Mouse (Mus musculus) retina, postnatal 1 day (tissue): Measurements from ENCODE around the gene Adam17.
"Not testable (repeated sequence)": the region's sequence is repeated elsewhere in the genome, so short reads cannot be mapped to it uniquely, and the experiment has no call there.

Experiments used
- DNase-seq: peaks from one replicate; pipeline ENCODE4 v3.0.0-alpha.2; 2012

Gene Adam17

DNA sequence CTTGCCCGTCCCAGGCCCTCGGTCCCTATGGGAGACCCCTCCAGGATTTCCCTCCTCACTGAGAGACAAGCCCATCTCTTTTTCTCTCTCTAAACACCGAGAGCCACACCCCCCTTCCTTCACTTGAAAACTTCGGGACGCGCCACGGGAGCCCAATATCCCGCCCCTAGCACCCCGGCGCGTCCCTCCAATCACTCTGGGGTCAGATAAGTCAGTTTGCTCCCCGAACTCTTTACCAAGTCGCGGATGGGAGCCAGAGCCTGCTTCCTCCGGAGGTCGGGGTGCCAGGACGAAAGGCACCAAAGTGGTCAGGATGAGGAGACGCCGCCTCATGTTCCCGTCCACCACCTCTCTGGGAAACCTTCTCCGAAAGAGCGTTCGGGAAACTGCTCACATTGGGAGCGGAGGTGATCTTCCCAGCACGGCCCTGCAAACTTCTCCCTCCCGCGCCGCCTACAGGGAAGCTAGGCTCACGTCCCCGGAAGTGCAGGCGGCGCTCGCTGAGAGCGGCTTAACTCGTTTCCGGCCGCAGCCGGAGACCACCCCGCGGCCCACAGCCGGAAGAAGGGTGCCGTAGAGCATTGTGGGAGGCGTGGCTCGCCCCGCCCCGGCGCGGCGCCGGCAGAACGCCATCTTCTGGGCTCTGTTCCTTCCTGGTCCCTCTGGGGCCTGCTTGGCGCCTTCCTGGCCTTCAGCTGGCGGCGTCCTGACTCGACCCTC is at the start of gene Adam17:
Adam17 (minus strand) TSS at position 533 of the 720 bp plus-strand sequence.
- peak; percentile 98 for DNase-seq

DNA sequence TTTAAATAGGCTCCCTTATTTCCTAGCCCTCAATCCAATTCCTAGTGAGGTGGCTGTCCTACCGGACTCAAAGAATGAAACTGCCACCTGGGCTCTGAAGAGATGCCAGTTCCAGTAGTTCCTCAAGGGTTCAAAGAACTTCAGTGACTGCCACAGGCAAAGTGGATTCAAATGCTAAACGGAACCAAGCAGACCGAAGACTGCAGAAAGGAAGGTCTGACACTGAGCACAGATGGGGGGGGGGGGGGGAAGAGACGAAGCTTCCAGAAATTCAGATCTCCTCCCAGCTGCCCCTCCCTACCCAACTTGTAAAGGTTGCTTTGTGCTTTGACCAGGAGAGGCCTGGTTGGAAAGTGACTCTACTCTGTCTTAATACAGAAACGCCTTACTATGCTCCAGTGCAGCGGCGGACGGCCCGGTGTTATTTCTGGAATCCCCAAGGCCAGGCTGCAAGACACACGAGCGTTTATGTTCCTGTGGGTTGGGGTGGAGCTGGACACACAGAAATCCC is 45.2 kb upstream of the Adam17 start:
- no peak for DNase-seq

DNA sequence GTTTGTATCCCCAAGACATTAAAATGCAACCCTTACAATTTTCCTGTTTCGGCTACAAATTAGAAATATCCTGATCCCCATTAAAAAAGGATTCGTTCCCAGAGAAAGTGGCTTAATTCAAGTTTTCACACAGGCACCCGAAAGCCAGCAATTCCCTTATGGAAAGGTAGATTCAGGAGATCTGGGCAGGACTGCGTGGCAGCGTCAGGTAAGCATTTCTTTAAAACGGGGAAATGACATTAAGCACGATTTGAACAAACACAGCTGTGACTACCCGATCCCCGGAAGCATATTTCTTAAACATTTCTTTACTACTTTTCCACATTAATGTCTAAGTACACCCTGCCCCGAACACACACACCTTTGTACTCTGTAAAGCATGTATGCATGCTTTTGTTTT is 44.7 kb upstream of the Adam17 start:
- no peak for DNase-seq

DNA sequence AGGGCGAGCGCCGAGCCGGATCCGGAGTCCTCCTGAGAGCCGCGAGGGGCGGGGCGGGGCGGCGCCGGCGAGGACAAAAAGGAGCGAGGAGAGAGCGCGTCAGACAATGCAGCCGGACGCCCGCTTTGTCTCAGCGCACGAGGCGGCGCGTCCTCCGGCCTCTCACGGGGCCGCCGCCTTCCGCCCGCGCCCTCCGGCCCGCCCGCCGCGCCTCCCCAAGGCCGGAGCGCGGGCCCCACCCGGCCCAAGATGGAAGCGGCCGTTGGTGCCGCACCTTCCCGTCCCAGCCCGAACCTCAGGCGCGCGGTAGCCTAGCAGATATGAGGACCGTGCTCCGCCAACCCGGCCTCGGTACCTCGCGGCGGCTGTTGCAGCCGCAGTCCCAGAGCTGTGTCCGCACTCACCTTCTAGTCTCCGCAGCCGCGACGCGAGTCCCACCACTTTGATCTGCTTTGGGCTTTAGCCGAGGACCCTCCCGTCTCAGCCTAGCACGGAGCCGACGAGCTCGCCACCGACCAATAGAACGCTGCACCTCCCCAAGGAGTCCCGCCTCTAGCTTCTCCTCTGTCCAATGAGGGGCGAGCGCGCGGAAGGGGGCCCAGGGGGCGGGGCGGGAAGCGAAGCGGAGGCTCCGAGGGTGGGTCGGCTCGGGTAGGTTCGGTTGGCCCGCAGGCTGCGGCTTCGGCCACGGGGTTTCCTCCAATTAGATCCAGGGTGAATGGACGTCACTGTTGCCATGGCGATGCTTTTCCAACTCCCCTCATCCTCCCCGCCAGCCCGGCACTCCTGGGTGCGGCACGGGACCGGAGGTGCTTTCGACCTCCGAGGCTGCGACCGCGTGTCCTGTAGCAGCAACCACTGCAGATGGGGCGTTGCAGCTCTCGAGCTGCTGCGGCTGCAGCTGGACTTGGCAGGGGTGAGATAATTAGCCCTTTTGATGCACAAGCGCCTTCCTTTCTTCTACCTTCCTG is 44.0 kb upstream of the Adam17 start, which contains the start of gene Ywhaq:
Ywhaq (minus strand) TSS at position 538 of the 971 bp plus-strand sequence.
- DNase-seq = peak; percentile 99

DNA sequence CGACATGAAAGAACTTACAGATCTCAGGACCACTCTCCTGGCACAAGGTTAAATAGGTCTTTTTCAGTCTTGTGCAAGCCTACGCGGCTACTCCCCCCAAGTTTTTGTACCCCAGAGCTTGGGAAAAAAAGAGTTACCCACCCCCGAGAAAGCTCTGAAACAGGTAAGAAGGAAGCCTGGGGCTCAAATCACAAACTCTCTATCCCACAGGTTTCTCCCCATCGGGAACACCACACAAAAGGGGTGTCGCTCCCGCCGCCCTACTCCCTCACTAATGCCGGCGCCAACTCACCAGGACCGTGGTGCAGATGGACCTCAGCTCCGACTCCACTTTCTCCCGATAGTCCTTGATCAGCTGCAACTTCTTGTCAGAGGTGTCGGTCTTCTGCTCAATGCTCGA is 43.1 kb upstream of the Adam17 start:
- DNase-seq = peak; percentile 25

DNA sequence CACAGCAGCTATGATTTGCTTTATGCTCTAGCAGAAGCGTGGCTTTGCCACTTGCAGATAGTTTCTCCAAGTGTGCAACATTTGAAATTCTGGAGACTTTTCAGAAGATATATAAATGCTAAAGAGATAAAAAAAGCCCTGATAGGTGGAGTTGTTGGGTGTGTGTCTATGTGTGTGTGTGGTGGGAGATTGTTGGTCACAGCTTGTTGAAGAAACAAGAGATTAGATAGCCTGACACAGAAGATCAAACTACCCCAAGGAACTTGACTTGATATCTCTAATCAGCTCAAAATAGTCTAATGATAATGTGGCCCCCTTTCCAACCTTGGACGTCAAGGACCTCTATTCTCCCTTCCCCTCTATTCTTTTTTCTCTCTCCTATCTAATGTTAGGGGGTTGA is 37.2 kb upstream of the Adam17 start:
- DNase-seq = no peak

DNA sequence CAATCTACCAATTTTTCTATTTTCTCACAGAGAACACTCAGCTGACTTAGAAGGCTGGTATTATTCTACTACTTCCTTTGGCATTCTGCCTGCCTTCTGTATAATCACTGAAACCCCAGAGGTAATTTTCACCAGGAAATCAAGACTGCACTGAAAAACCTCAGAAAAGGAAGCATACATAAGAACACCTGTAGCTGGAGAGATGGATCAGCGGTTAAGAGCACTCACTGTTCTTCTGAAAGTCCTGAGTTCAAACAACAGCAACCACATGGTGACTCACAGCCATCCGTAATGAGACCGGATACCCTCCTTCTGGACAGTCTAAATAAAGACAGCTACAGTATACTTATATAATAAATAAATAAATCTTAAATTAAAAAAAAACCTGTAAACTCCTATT is 36.2 kb upstream of the Adam17 start:
- no peak for DNase-seq

DNA sequence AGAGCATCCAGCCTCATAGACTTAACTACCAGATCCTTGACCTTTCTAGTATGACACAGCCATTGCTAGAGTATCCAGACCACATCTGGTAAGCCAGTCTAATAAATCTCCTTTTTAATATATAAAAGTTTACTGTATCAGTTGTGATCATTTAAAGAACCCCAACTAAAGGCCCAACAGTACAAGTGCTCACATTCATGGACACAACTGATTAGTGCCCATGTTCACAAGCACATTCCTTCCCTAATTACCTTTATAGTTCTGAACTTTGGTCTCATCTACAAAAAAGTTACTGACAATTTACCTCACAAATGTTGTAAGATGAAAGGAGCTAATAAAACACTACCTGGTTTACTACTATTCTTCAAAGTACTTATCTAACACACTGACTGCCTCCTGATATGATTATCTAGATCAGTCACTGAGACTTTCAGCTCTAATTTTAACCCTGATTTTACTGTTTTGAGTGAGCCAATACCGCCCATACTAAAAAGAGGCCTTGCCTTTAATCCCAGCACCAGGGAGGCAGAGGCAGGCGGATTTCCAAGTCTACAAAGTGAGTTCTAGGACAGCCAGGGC is 35.4 kb upstream of the Adam17 start:
- DNase-seq = no peak

DNA sequence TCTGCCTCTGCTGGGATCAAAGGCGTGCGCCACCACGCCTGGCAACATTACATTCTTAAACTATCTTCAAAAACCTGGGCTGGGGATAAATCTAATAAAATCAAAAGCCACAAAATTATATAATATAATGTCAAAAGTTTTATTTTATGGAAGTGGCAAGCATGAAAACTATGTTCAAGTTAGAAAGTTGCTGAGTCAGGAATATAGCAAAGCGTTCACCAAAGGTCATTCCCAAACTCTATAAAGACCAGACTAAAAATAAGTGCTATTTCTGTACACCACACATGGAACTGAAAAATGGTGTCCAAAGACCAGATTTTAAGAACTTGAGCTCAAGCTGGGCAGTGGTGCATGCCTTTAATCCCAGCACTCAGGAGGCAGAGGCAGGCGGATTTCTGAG is 29.3 kb upstream of the Adam17 start:
- DNase-seq = no peak

DNA sequence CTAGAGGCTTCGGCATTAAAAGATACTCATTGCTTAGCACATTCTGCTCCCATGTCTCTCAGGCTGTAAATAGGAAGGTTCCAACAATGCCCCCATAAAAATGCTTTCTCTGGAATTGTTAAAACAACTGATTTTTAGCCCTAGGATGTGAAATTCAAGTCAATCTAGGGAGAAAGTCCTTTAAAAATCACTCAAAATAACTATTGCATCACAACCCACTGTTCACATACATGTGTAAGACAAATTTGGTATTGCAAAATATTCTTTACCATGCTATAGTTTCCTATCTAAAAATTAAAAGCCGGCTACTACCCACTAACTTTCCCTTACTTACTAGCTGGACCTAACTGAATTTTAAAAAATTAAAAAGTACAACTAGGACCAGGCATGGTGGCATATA is 12.8 kb upstream of the Adam17 start:
- DNase-seq = no peak

DNA sequence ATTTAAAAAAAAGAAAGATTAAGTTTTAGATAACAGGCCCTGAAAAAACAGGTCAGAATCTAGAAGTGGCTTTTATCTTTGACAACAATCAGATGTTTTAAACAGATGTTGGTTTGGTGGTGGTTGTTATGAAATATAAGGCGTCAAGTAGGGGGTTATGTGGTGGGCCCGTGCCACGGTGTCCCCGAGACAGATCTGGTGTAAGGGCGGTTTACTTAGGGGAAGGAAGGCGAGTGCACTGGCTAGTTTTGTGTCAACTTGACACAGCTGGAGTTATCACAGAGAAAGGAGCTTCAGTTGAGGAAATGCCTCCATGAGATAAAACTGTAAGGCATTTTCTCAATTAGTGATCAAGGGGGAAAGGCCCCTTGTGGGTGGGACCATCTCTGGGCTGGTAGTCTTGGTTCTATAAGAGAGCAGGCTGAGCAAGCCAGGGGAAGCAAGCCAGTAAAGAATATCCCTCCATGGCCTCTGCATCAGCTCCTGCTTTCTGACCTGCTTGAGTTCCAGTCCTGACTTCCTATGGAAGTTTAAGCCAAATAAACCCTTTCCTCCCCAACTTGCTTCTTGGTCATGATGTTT is 5.4 kb upstream of the Adam17 start:
- DNase-seq = not testable (repeated sequence)

DNA sequence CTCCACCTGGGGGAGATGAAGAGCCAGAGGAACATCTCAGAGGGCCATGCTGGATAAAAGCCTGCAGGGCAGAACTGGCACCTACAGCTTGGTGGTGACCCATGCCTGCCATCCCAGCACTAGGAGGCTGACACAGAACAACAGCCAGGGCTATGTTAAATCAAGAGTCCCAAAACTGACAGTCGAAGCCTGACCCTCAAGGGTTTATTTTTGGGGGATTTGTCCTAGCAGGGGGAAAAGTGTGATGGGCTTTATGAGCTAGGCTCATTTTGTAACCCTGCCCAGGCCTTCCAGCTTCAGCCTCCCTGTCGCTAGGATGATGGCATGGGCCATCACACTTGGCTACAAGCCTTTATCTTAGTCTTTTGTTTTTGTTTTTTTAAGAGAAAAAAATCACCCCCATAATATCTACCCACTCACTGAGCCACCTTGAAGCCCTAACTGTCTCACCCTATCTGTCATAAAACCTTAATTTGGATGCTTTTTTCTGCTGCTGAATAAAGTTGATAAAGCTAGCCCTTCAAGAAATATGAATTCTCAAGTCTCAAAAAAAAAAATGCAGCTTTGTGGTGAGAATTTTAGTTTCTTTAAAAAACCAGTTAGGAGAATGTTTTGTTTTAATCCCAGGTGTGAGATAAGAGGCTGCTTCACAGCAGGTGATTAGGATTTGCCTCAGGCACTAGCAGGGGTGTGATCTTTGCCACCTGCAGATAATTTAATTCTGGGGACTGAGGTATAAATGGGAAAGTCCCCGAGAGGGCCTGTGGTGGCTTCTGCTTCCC is 2.1 kb upstream of the Adam17 start:
- DNase-seq = no peak

DNA sequence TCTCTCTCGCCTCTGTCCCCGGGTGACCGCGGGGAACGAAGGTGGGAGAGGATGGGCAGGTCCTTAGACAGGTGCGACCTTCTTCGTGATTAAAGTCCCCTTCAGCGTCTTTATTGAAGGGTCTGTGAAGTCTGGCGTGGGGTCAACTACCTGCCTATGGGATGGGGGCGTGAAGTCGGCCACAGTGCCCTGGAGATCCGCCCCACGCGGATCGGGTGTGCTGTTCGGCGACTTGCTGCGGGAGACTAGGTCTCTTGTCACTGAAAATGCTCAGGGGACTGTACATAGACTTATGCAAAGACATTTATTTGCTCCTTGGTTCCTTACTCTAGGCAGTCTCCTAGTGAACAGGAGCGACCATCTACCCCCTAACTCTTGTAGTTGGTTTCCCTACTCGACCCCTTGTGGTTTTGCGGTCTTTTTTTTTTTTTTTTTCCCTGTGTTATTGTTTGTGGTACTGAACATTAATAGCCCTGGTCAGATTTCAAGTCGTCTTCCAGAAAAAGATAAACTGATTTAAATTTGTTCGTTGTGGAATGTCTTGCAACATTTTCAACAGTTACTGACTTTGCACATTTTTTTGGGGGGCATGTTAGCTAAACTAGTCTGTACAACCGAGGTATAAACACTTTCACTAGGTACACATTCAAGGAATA is 516 bp upstream of the Adam17 start:
- no peak for DNase-seq

DNA sequence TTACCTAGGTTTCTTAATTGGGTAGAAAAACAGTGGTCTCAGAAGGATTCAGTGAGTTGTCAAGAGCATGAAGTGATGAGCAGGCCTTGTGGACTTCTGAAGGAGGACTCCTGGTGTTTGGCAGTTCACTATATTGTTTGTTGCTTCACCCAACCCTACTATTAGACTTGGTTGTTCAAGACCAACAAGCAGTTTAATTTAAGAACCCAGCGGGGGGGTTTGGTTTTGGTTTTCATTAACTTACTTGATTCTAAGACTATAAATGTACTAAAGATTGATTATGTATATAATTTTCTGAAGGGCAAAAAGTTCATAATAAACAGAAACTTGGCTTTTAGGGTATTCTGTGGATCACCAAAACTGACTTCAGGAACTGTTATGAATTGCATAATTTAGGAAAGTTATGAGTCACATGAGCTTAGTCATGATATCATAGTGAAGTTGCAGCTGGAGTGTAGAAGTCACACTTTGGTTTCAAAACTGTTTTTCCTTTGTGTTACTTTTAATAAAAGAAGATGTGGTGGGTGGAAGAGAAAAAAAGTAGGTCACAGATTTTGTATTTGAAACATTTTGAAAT is 3.3 kb downstream of the Adam17 start:
- no peak for DNase-seq

DNA sequence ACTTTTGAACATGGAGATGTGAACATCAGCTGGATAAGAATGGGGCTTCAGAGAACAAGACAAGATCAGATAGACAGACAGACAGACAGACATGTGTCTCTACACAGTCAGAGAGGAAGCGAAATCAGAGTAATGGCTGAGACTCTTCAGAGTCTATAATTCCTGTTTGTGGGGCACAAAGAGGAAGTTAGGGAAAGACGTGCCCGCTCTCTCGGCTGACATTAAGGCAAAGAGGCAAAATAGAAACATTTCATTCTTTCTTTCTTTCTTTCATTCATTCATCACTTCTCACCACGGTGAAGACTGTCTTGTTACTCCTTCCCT is 4.4 kb downstream of the Adam17 start:
- DNase-seq = no peak

DNA sequence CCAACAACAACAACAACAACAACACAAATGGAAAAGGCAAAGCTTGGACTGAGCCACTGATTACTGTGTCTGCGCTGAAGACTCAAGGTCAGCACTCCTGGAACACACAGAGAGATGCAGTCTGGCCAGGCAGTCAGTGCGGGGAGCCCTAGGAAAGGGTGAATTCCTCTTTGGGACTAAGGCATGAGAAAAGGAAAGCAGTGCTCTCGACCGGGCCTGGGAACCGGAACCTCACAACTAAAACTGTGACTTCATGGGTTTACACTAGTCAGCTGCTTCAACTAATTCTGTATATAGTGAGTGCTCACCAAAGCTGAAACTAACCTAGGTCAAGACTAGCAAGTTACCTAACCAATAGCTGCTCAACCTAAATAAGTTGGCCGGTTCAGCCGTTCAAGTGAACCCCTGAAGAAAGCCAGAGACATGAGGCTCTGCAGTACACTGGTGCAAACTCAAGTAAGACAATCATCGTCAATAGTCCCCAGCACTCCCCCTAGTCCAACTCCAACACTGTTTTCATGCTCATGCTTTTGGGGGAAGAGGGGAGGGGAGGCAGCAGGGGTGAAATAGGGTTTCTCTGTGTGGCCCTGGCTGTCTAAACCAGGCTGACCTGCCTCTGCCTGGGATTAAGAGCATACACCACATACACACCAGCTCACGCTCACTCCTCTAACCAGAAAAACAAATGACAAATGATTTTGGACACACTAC is 4.9 kb downstream of the Adam17 start:
- DNase-seq = no peak

DNA sequence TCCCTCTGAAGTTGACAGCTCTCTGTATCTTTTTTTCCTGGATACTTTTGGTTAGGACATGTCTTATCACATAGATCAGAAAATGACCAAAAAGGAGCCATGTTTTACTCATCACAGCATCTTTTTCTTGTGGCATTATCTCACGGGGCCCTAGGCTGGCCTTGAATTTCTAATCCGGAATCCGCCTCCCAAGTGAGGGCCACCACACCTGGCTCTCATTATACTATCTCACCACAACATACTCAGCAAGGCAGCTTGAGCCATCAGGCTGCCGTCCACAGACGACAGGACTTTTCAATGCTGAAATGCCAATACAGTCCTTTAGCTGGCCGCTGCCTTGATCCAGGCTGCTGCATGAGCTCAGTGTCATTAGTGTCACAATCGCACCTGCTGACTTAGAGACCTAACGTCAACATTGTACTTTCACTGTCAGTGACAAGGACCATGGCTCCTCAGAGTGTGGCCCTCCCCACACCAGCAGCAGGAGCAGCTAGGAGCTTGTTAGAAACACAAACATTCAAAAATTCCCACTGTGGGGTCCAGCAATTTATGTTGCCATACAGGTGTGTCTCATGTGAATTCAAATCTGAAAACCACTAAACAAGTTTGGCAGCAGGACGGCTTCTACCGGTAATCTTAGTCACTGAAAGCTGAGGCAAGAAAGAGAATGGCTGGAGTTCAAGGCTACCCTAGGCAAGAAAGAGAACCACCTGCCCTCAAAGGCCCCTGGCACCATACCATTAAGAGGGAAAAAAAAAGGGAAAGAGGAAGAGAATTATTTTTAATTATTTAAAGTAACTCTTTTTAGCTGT is 8.6 kb downstream of the Adam17 start:
- DNase-seq = no peak

DNA sequence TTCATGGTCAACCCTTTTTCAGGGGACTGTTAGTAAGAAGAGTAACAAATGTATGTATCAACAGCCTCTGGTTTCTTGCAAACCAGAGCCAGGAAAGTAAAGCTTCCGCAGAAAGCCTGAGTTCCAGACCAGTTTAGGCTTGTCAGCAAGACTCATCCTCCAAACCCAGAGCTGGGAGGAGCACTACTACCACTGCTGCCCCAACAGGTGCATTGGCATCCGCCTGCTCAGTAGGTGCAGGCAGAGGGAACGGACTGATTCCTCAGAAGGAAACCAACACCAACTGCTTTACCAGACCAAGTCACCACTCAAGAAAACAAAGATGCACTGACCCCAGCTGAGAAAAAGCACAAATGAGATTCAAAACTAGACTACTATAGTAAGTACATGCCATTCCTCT is 10.2 kb downstream of the Adam17 start:
- DNase-seq = no peak

DNA sequence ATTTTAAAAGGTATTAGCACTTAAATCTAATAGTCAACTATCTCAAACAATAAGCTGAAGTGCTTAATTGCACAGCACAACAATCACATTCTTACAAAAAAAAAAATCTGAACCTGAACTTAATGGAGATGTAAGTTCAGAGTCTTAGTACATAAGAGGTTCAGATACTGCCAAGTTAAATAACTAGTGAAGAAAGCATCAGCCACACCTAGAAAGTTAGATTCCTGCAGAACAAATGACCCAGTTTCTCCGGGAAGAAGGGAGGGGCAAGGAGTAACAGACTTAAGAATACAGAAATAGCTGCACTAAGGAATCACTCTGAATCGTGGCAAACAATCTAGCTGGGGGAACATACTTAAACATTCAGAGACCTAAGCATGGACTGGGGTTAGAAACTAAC is 10.7 kb downstream of the Adam17 start:
- no peak for DNase-seq

DNA sequence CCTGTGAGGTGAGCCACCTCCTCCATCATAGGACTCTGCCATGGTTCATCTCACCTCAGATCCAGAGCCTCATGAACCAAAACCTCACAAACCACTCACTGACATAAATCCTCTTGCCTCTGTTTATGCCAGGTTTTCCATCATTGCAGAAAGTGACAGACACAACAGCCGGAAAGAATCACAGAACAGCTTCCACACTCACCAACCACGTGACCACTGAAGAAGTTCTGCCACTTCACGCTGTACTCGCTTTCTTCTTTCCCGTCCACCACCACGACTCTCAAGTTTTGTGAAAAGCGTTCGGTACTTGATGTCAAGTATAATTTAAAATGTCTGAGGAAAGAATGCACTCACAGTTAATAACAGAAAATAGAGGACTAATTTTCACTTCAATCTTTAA is 19.8 kb downstream of the Adam17 start:
- no peak for DNase-seq
